Mouse (Mus musculus) forebrain, postnatal 0 days (tissue): ENCODE measurements around the gene Sec11a. TPM values are rescaled to one million over a fixed set of nuclear protein-coding genes. Genes with fewer than 3 reads are reported as not detected.

Experiments
- ATAC-seq: fragments of 200-750 bp; cut with Nextera tagmentation; 2 replicates; pipeline ENCODE4 v1.8.0; 2017; ENCODE audit warnings: mild to moderate bottlenecking, moderate library complexity
- DNase-seq: peaks from one replicate; pipeline ENCODE4 v3.0.0-alpha.2; 2015
- H3K27ac ChIP-seq: fragments of 300-500 bp; sonication (generic); 2 replicates; pipeline ENCODE4 v1.5.1; 2014; ENCODE audit warnings: low read depth, mild to moderate bottlenecking, antibody characterized with exemption, low read length, moderate library complexity, mixed read lengths
- H3K27me3 ChIP-seq: fragments of 300-500 bp; sonication (generic); 2 replicates; pipeline ENCODE4 v1.6.1; 2014; ENCODE audit warnings: mild to moderate bottlenecking, low read length, mixed read lengths; ENCODE audit not compliant: insufficient read depth
- H3K36me3 ChIP-seq: fragments of 300-500 bp; sonication (generic); 2 replicates; pipeline ENCODE4 v1.6.1; 2014; ENCODE audit warnings: mild to moderate bottlenecking, moderate library complexity; ENCODE audit not compliant: insufficient read depth
- H3K4me1 ChIP-seq: fragments of 300-500 bp; sonication (generic); 2 replicates; pipeline ENCODE4 v1.6.1; 2014; ENCODE audit warnings: antibody characterized with exemption; ENCODE audit not compliant: insufficient read depth
- H3K4me2 ChIP-seq: fragments of 300-500 bp; sonication (generic); 2 replicates; pipeline ENCODE4 v1.6.1; 2014; ENCODE audit warnings: low read depth, mild to moderate bottlenecking, moderate library complexity
- H3K4me3 ChIP-seq: fragments of 300-500 bp; sonication (generic); 2 replicates; pipeline ENCODE4 v1.5.1; 2014; ENCODE audit warnings: low read depth, low read length, mixed read lengths
- H3K9ac ChIP-seq: fragments of 300-500 bp; sonication (generic); 2 replicates; pipeline ENCODE4 v1.6.1; 2014; ENCODE audit warnings: mild to moderate bottlenecking
- H3K9me3 ChIP-seq: fragments of 300-500 bp; sonication (generic); 2 replicates; pipeline ENCODE4 v1.6.1; 2016; ENCODE audit warnings: low read length
- CTCF ChIP-seq: sonication (generic); IDR thresholded peaks from 2 replicates; pipeline ENCODE4 v1.5.1; 2016; ENCODE audit warnings: antibody characterized with exemption, control low read depth, low read depth
- WGBS: fragments of 180-500 bp; shearing (Covaris S2); extraction: QIAGEN DNeasy Blood & Tissue Kit; methylation state at CpG from one replicate; pipeline ENCODE4 v1.1.7; 2014; 5-methylcytosine and 5-hydroxymethylcytosine counted together
- polyA plus RNA-seq: library from polyadenylated mRNA; unstranded; fragments of >200 nt; fragmentation: Nextera tagmentation; extraction: Ambion mirVana; gene quantifications from 2 replicates; pipeline ENCODE4 v1.2.1, GENCODE M21; 2015
- total RNA-seq: library from RNA; depleted of rRNA; stranded (reverse); fragments of >200 nt; gene quantifications from 2 replicates; pipeline ENCODE4 v1.2.3, GENCODE M21; 2014

Sec11a gene
- total and polyA plus RNA-seq, 2 experiments from 2014 or later: 72.5 to 133 TPM

GRCm38 (mm10) chr7:80972082-80972481 lies 24.5 kb upstream of the Sec11a start:
- Histone ChIP-seq H3K4me3 (no peak overlapping the region), H3K9me3 (no peaks in the 10 kb centered on the region), H3K27ac (no peak overlapping the region), H3K4me2 (no peak overlapping the region), H3K9ac (no peak overlapping the region), H3K36me3 (no peaks in the 10 kb centered on the region), H3K27me3 (no peaks in the 10 kb centered on the region; the same call in 1 of the 2 replicates), H3K4me1 (no peaks in the 10 kb centered on the region)
- no peak for TF ChIP-seq CTCF
- no peak for ATAC-seq
- 85% methylated on average over 5 of the region's 5 CpGs for WGBS
- DNase-seq: no peak

GRCm38 (mm10) chr7:80971419-80971818 lies 23.8 kb upstream of the Sec11a start:
- WGBS: 57% methylated on average over 2 of the region's 2 CpGs
- DNase-seq (no peak), ATAC-seq (no peak)
- H3K36me3 ChIP-seq: no peaks in the 10 kb centered on the region
- no peaks in the 10 kb centered on the region; the same call in 1 of the 2 replicates for H3K27me3 ChIP-seq
- no peak overlapping the region for H3K27ac ChIP-seq
- no peak overlapping the region for H3K9ac ChIP-seq
- TF ChIP-seq CTCF: no peak
- no peaks in the 10 kb centered on the region for H3K4me1 ChIP-seq
- no peaks in the 10 kb centered on the region for H3K9me3 ChIP-seq
- no peak overlapping the region for H3K4me3 ChIP-seq
- H3K4me2 ChIP-seq: no peak overlapping the region

GRCm38 (mm10) chr7:80970913-80971312 lies 23.3 kb upstream of the Sec11a start:
- ATAC-seq: no peak

GRCm38 (mm10) chr7:80962799-80963198 lies 15.2 kb upstream of the Sec11a start:
- H3K4me2 ChIP-seq: no peak overlapping the region
- H3K36me3 ChIP-seq: no peaks in the 10 kb centered on the region
- H3K9me3 ChIP-seq: no peaks in the 10 kb centered on the region
- DNase-seq: no peak
- H3K27me3 ChIP-seq: no peaks in the 10 kb centered on the region
- no peak overlapping the region for H3K4me3 ChIP-seq
- no peaks in the 10 kb centered on the region for H3K4me1 ChIP-seq
- no peak overlapping the region for H3K27ac ChIP-seq
- H3K9ac ChIP-seq: no peak overlapping the region
- ATAC-seq: no peak
- no peak for TF ChIP-seq CTCF
- WGBS: 28% methylated on average over 6 of the region's 6 CpGs

More at GRCm38 (mm10) chr7:80970913-80971312, 23.3 kb upstream of the Sec11a start:
- Histone ChIP-seq H3K4me2 (no peak overlapping the region), H3K9ac (no peak overlapping the region), H3K9me3 (no peaks in the 10 kb centered on the region), H3K4me1 (no peaks in the 10 kb centered on the region), H3K36me3 (no peaks in the 10 kb centered on the region), H3K27ac (no peak overlapping the region), H3K4me3 (no peak overlapping the region), H3K27me3 (no peaks in the 10 kb centered on the region; the same call in 1 of the 2 replicates)
- no peak for DNase-seq
- 65% methylated on average over 3 of the region's 3 CpGs for WGBS
- TF ChIP-seq CTCF: no peak

- no peak overlapping the region for H3K4me2 ChIP-seq
- no peak for DNase-seq
- H3K9ac ChIP-seq: no peak overlapping the region
- TF ChIP-seq CTCF: no peak
- H3K36me3 ChIP-seq: no peaks in the 10 kb centered on the region
- H3K4me1 ChIP-seq: no peaks in the 10 kb centered on the region
- H3K27ac ChIP-seq: no peak overlapping the region
- ATAC-seq: no peak
- no peaks in the 10 kb centered on the region for H3K27me3 ChIP-seq
- H3K4me3 ChIP-seq: no peak overlapping the region
- WGBS: 81% methylated on average over 3 of the region's 3 CpGs
- H3K9me3 ChIP-seq: no peaks in the 10 kb centered on the region
Measured at GRCm38 (mm10) chr7:80959003-80959402, 11.4 kb upstream of the Sec11a start.

- Histone ChIP-seq H3K9ac (no peak overlapping the region), H3K27me3 (no peaks in the 10 kb centered on the region), H3K4me3 (no peak overlapping the region), H3K27ac (no peak overlapping the region), H3K36me3 (no peaks in the 10 kb centered on the region), H3K4me2 (no peak overlapping the region), H3K9me3 (no peaks in the 10 kb centered on the region), H3K4me1 (no peaks in the 10 kb centered on the region)
- TF ChIP-seq CTCF: no peak
- WGBS: 60% methylated on average over 2 of the region's 2 CpGs
- DNase-seq (no peak), ATAC-seq (no peak)
Measured at GRCm38 (mm10) chr7:80956891-80957290, 9.3 kb upstream of the Sec11a start.

GRCm38 (mm10) chr7:80954251-80954650 lies 6.7 kb upstream of the Sec11a start:
- TF ChIP-seq CTCF: no peak
- no peak overlapping the region for H3K9ac ChIP-seq
- no peaks in the 10 kb centered on the region for H3K9me3 ChIP-seq
- ATAC-seq (no peak), DNase-seq (no peak)
- no peak overlapping the region for H3K27ac ChIP-seq
- no peak overlapping the region for H3K4me3 ChIP-seq
- WGBS: 79% methylated on average over 2 of the region's 2 CpGs
- H3K4me2 ChIP-seq: no peak overlapping the region
- no peaks in the 10 kb centered on the region for H3K4me1 ChIP-seq
- H3K27me3 ChIP-seq: no peaks in the 10 kb centered on the region
- no peaks in the 10 kb centered on the region for H3K36me3 ChIP-seq

- no peak overlapping the region for H3K4me2 ChIP-seq
- no peaks in the 10 kb centered on the region for H3K9me3 ChIP-seq
- TF ChIP-seq CTCF: no peak
- H3K9ac ChIP-seq: no peak overlapping the region
- H3K4me3 ChIP-seq: no peak overlapping the region
- H3K27me3 ChIP-seq: no peaks in the 10 kb centered on the region
- ATAC-seq (no peak), DNase-seq (no peak)
- WGBS: 65% methylated on average over 3 of the region's 3 CpGs
- H3K4me1 ChIP-seq: no peaks in the 10 kb centered on the region
- H3K27ac ChIP-seq: no peak overlapping the region
- no peaks in the 10 kb centered on the region for H3K36me3 ChIP-seq
Measured at GRCm38 (mm10) chr7:80952140-80952539, 4.6 kb upstream of the Sec11a start.
